Mouse (Mus musculus) embryonic facial prominence, embryonic 15.5 days (tissue): Measurements from ENCODE around the gene Bik. TPM values are rescaled to one million over a fixed set of nuclear protein-coding genes. Genes with fewer than 3 reads are reported as not detected.
A peak's percentile ranks its signal among the peaks of the same experiment; 100 is the strongest.

Experiments used
- ATAC-seq: fragments of 200-750 bp; cut with Nextera tagmentation; 2 replicates; pipeline ENCODE4 v1.8.0; 2017; ENCODE audit warnings: low read depth, moderate TSS enrichment; ENCODE audit not compliant: insufficient number of reproducible peaks, low FRiP score, low TSS enrichment
- H3K27ac ChIP-seq: fragments of 300-500 bp; sonication (generic); replicated peaks from 2 replicates; pipeline ENCODE4 v1.5.1; 2015; ENCODE audit warnings: mild to moderate bottlenecking, inconsistent platforms
- H3K27me3 ChIP-seq: fragments of 300-500 bp; sonication (generic); 2 replicates; pipeline ENCODE4 v1.6.1; 2015; ENCODE audit warnings: inconsistent platforms
- H3K36me3 ChIP-seq: fragments of 300-500 bp; sonication (generic); 2 replicates; pipeline ENCODE4 v1.6.1; 2015; ENCODE audit warnings: mild to moderate bottlenecking, inconsistent platforms
- H3K4me1 ChIP-seq: fragments of 300-500 bp; sonication (generic); 2 replicates; pipeline ENCODE4 v1.6.1; 2015; ENCODE audit warnings: inconsistent platforms
- H3K4me2 ChIP-seq: fragments of 300-500 bp; sonication (generic); replicated peaks from 2 replicates; pipeline ENCODE4 v1.6.1; 2015; ENCODE audit warnings: mild to moderate bottlenecking, inconsistent platforms
- H3K4me3 ChIP-seq: fragments of 300-500 bp; sonication (generic); replicated peaks from 2 replicates; pipeline ENCODE4 v1.5.1; 2015; ENCODE audit warnings: mild to moderate bottlenecking, inconsistent platforms
- H3K9ac ChIP-seq: fragments of 300-500 bp; sonication (generic); 2 replicates; pipeline ENCODE4 v1.6.1; 2015; ENCODE audit warnings: inconsistent platforms
- H3K9me3 ChIP-seq: fragments of 300-500 bp; sonication (generic); replicated peaks from 2 replicates; pipeline ENCODE4 v1.6.1; 2016; ENCODE audit warnings: inconsistent platforms
- WGBS: fragments of 180-500 bp; shearing (Covaris S2); methylation state at CpG from one replicate; pipeline ENCODE4 v1.1.7; 2015; 5-methylcytosine and 5-hydroxymethylcytosine counted together
- polyA plus RNA-seq: library from polyadenylated mRNA; unstranded; fragments of >200 nt; fragmentation: Nextera tagmentation; extraction: Ambion mirVana; gene quantifications from 2 replicates; pipeline ENCODE4 v1.2.1, GENCODE M21; 2015

The Bik gene
- polyA plus RNA-seq, 1 experiment from 2014 or later, result 3.9 TPM

- no peak for ATAC-seq
- Histone ChIP-seq H3K4me1 (peaks cover 10% of the 10 kb centered on the region), H3K27ac (no peak overlapping the region), H3K4me3 (no peak overlapping the region), H3K9ac (no peak overlapping the region), H3K9me3 (no peaks in the 10 kb centered on the region), H3K36me3 (no peaks in the 10 kb centered on the region), H3K4me2 (no peak overlapping the region), H3K27me3 (no peaks in the 10 kb centered on the region)
- 55% methylated on average over 5 of the region's 5 CpGs for WGBS
These were observed 11.6 kb upstream of the Bik start for GRCm38 (mm10) chr15:83515018-83515417.

GRCm38 (mm10) chr15:83518215-83519048 is 8.2 kb upstream of the Bik start:
- ATAC-seq, result 0 out of 2 replicates have a peak, but pooled peaks have one; percentile 54
- Histone ChIP-seq H3K9ac (no peak overlapping the region), H3K36me3 (no peaks in the 10 kb centered on the region), H3K27ac (no peak overlapping the region), H3K27me3 (0 out of 2 replicates have a peak, but pooled peaks cover 3% of the 10 kb centered on the region), H3K4me3 (no peak overlapping the region), H3K9me3 (no peaks in the 10 kb centered on the region), H3K4me2 (peak overlapping the region; percentile 23; the same call in 1 of the 2 replicates), H3K4me1 (peaks cover 2% of the 10 kb centered on the region; the same call in 1 of the 2 replicates)
- WGBS, result 33% methylated on average over 20 of the region's 20 CpGs

GRCm38 (mm10) chr15:83520861-83521382 is 5.7 kb upstream of the Bik start:
- Histone ChIP-seq H3K36me3 (no peaks in the 10 kb centered on the region), H3K9me3 (no peaks in the 10 kb centered on the region), H3K27ac (no peak overlapping the region), H3K4me3 (no peak overlapping the region), H3K4me1 (peaks cover 3% of the 10 kb centered on the region; the same call in 1 of the 2 replicates), H3K9ac (no peak overlapping the region), H3K27me3 (peaks cover 24% of the 10 kb centered on the region), H3K4me2 (no peak overlapping the region)
- WGBS, result 77% methylated on average over 6 of the region's 6 CpGs
- no peak for ATAC-seq

GRCm38 (mm10) chr15:83523196-83523595 is 3.5 kb upstream of the Bik start:
- Histone ChIP-seq H3K27me3 (peaks cover 47% of the 10 kb centered on the region), H3K27ac (no peak overlapping the region), H3K9ac (no peak overlapping the region), H3K4me3 (no peak overlapping the region), H3K9me3 (no peaks in the 10 kb centered on the region), H3K36me3 (no peaks in the 10 kb centered on the region), H3K4me2 (no peak overlapping the region), H3K4me1 (peaks cover 18% of the 10 kb centered on the region)
- no peak for ATAC-seq
- WGBS, result 36% methylated on average over 7 of the region's 7 CpGs

- no peak overlapping the region for H3K4me3 ChIP-seq
- H3K9ac ChIP-seq, result no peak overlapping the region
- no peak overlapping the region for H3K27ac ChIP-seq
- ATAC-seq, result no peak
- WGBS, result 58% methylated on average over 14 of the region's 14 CpGs
- no peak overlapping the region for H3K4me2 ChIP-seq
- H3K36me3 ChIP-seq, result no peaks in the 10 kb centered on the region
- no peaks in the 10 kb centered on the region for H3K9me3 ChIP-seq
- H3K27me3 ChIP-seq, result peaks cover 49% of the 10 kb centered on the region
- peaks cover 16% of the 10 kb centered on the region for H3K4me1 ChIP-seq
These were observed 2.9 kb upstream of the Bik start for GRCm38 (mm10) chr15:83523638-83524332.

GRCm38 (mm10) chr15:83524333-83524729 is 2.3 kb upstream of the Bik start:
- no peak for ATAC-seq
- Histone ChIP-seq H3K36me3 (no peaks in the 10 kb centered on the region), H3K4me2 (no peak overlapping the region), H3K27me3 (peaks cover 52% of the 10 kb centered on the region), H3K9ac (no peak overlapping the region), H3K9me3 (no peaks in the 10 kb centered on the region), H3K4me1 (peaks cover 16% of the 10 kb centered on the region), H3K4me3 (no peak overlapping the region), H3K27ac (no peak overlapping the region)
- WGBS, result 85% methylated on average over 3 of the region's 3 CpGs

- ATAC-seq, result no peak
- WGBS, result 2% methylated on average over 26 of the region's 26 CpGs
- no peaks in the 10 kb centered on the region for H3K36me3 ChIP-seq
- H3K27ac ChIP-seq, result no peak overlapping the region
- H3K9ac ChIP-seq, result peak overlapping the region; percentile 37
- no peaks in the 10 kb centered on the region for H3K9me3 ChIP-seq
- peak overlapping the region; percentile 92 for H3K4me2 ChIP-seq
- peak overlapping the region; percentile 46 for H3K4me3 ChIP-seq
- peaks cover 57% of the 10 kb centered on the region for H3K27me3 ChIP-seq
- peaks cover 16% of the 10 kb centered on the region for H3K4me1 ChIP-seq
These were observed 403 bp downstream of the Bik start for GRCm38 (mm10) chr15:83527092-83527437.

- Histone ChIP-seq H3K27me3 (peaks cover 57% of the 10 kb centered on the region), H3K4me3 (no peak overlapping the region), H3K27ac (no peak overlapping the region), H3K4me2 (peak overlapping the region; percentile 92), H3K36me3 (no peaks in the 10 kb centered on the region), H3K9ac (no peak overlapping the region), H3K4me1 (peaks cover 16% of the 10 kb centered on the region), H3K9me3 (no peaks in the 10 kb centered on the region)
- WGBS, result 55% methylated on average over 2 of the region's 2 CpGs
- ATAC-seq, result no peak
These were observed 1.1 kb downstream of the Bik start for GRCm38 (mm10) chr15:83527747-83528146.

- Histone ChIP-seq H3K36me3 (no peaks in the 10 kb centered on the region), H3K27ac (no peak overlapping the region), H3K9ac (no peak overlapping the region), H3K4me3 (no peak overlapping the region), H3K4me1 (peaks cover 16% of the 10 kb centered on the region), H3K9me3 (no peaks in the 10 kb centered on the region), H3K27me3 (peaks cover 53% of the 10 kb centered on the region), H3K4me2 (no peak overlapping the region)
- ATAC-seq, result no peak
- WGBS, result 72% methylated on average over 4 of the region's 4 CpGs
These were observed 2.2 kb downstream of the Bik start for GRCm38 (mm10) chr15:83528892-83529291.

- no peak overlapping the region for H3K27ac ChIP-seq
- peaks cover 45% of the 10 kb centered on the region for H3K27me3 ChIP-seq
- WGBS, result 78% methylated on average over 5 of the region's 5 CpGs
These were observed 3.1 kb downstream of the Bik start for GRCm38 (mm10) chr15:83529765-83530164.

GRCm38 (mm10) chr15:83530233-83530632 is 3.6 kb downstream of the Bik start:
- peaks cover 40% of the 10 kb centered on the region for H3K27me3 ChIP-seq
- no peak overlapping the region for H3K9ac ChIP-seq
- peak overlapping the region; percentile 44; the same call in 1 of the 2 replicates for H3K27ac ChIP-seq
- peaks cover 20% of the 10 kb centered on the region for H3K4me1 ChIP-seq
- H3K4me3 ChIP-seq, result no peak overlapping the region
- no peak for ATAC-seq
- no peaks in the 10 kb centered on the region for H3K36me3 ChIP-seq
- no peak overlapping the region for H3K4me2 ChIP-seq
- H3K9me3 ChIP-seq, result no peaks in the 10 kb centered on the region
- 58% methylated on average over 9 of the region's 9 CpGs for WGBS

More at GRCm38 (mm10) chr15:83529765-83530164, 3.1 kb downstream of the Bik start:
- H3K4me3 ChIP-seq, result no peak overlapping the region
- no peak overlapping the region for H3K4me2 ChIP-seq
- peaks cover 16% of the 10 kb centered on the region for H3K4me1 ChIP-seq
- H3K9ac ChIP-seq, result no peak overlapping the region
- H3K9me3 ChIP-seq, result no peaks in the 10 kb centered on the region
- ATAC-seq, result no peak
- no peaks in the 10 kb centered on the region for H3K36me3 ChIP-seq
